Mouse (Mus musculus) regulatory T cell (primary cell): Measurements from ENCODE around the gene Gpr45.
"Not testable (repeated sequence)": the region's sequence is repeated elsewhere in the genome, so short reads cannot be mapped to it uniquely, and the experiment has no call there.

ENCODE experiments used
- in situ Hi-C: fragments of 300-600 bp; cut with MboI, MseI; formaldehyde crosslinking; loops from one replicate; pipeline ENCODE4 v1.15.1; 2025; ENCODE audit warnings: high pct_unique_total_duplicates

Gpr45 gene

GRCm38 (mm10) chr1:42952734-42953481 is at the start of gene Gpr45:
Gene Gpr45, plus strand, starts transcription at chr1:42952872.
- in situ Hi-C loops = no loop called here

GRCm38 (mm10) chr1:42905148-42905547 is 47.5 kb upstream of the Gpr45 start:
- in situ Hi-C loops = no loop called here

- in situ Hi-C loops = no loop called here
These were observed 46.0 kb upstream of the Gpr45 start for GRCm38 (mm10) chr1:42906696-42907095.

GRCm38 (mm10) chr1:42907153-42907552 is 45.5 kb upstream of the Gpr45 start:
- in situ Hi-C loops = no loop called here

- in situ Hi-C loops = loop anchor here (10.0 kb wide), 1 partner anchor 130 kb away; no protein-coding TSS in a partner anchor
These were observed 37.6 kb upstream of the Gpr45 start for GRCm38 (mm10) chr1:42915062-42915461.

GRCm38 (mm10) chr1:42916719-42917118 is 36.0 kb upstream of the Gpr45 start:
- in situ Hi-C loops = loop anchor here (10.0 kb wide), 1 partner anchor 128 kb away; no protein-coding TSS in a partner anchor

- in situ Hi-C loops = loop anchor here (10.0 kb wide), 1 partner anchor 127 kb away; no protein-coding TSS in a partner anchor
These were observed 34.8 kb upstream of the Gpr45 start for GRCm38 (mm10) chr1:42917908-42918307.

GRCm38 (mm10) chr1:42923924-42924323 is 28.7 kb upstream of the Gpr45 start:
- in situ Hi-C loops = no loop called here

- in situ Hi-C loops = no loop called here
These were observed 19.1 kb upstream of the Gpr45 start for GRCm38 (mm10) chr1:42933613-42934012.

- in situ Hi-C loops = no loop called here
These were observed 4.2 kb upstream of the Gpr45 start for GRCm38 (mm10) chr1:42948486-42948885.

- in situ Hi-C loops = no loop called here
These were observed 780 bp downstream of the Gpr45 start for GRCm38 (mm10) chr1:42953482-42953822.

- in situ Hi-C loops = no loop called here
These were observed 4.2 kb downstream of the Gpr45 start for GRCm38 (mm10) chr1:42956828-42957227.

GRCm38 (mm10) chr1:42983082-42983771 is 30.6 kb downstream of the Gpr45 start:
- in situ Hi-C loops = no loop called here

- in situ Hi-C loops = no loop called here
These were observed 31.4 kb downstream of the Gpr45 start for GRCm38 (mm10) chr1:42984119-42984518.

GRCm38 (mm10) chr1:42988996-42989395 is 36.3 kb downstream of the Gpr45 start:
- in situ Hi-C loops = no loop called here

- in situ Hi-C loops = no loop called here
These were observed 53.4 kb downstream of the Gpr45 start for GRCm38 (mm10) chr1:43006051-43006514.

- in situ Hi-C loops = no loop called here
These were observed 53.9 kb downstream of the Gpr45 start for GRCm38 (mm10) chr1:43006524-43006923.

- in situ Hi-C loops = no loop called here
These were observed 57.8 kb downstream of the Gpr45 start for GRCm38 (mm10) chr1:43010461-43010860.

GRCm38 (mm10) chr1:43015153-43015685 is 62.5 kb downstream of the Gpr45 start:
- in situ Hi-C loops = not testable (repeated sequence)

- in situ Hi-C loops = no loop called here
These were observed 83.3 kb downstream of the Gpr45 start for GRCm38 (mm10) chr1:43036014-43036413.

GRCm38 (mm10) chr1:43042271-43042670 is 89.6 kb downstream of the Gpr45 start:
- in situ Hi-C loops = loop anchor here (10.0 kb wide), 1 partner anchor 127 kb away; no protein-coding TSS in a partner anchor

GRCm38 (mm10) chr1:43045204-43045982 is 92.7 kb downstream of the Gpr45 start:
- in situ Hi-C loops = loop anchor here (10.0 kb wide), 1 partner anchor 131 kb away; no protein-coding TSS in a partner anchor
